ENCODE assay signal across 10 mouse cellular contexts in the genomic region with DNA sequence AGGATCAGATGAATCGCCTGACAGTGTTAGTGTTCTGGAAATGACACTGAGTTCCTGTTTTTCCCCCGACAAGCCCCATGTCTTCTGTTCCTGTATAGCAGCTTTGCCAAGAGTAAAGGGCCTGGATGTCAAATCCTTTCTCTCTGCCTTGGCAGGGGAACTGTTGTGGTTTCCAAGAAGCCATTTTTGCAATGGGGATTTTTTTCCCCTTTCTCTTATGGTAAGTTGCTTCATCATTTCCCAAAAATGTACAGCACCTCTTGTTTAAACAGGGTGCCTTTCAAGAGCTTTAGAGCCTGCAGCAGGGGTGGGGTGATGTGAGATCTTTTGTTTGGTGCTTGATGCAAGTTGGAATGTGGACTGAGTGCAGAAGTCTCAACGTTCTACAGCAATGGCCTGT.
DNase-seq lines count a peak whose midpoint lies in the region; ATAC-seq lines count a peak whose summit lies in the region.
"Had no signal": no experiment of that assay in that cellular context is flagged by ENCODE, and none has a peak within 500 bp of the region (broad histone marks: within the 10 kb centered on the region; RNA-seq: fewer than 3 reads in every experiment).

No protein-coding gene starts in this region.

- no peak overlapping the region for H3K4me3 ChIP-seq in embryonic facial prominence, embryonic 15.5 days (replicated peaks)
- no peak overlapping the region for H3K4me3 ChIP-seq in lung, embryonic 16.5 days (ENCODE audit: low read length)

- no peaks in the 10 kb centered on the region for H3K36me3 ChIP-seq in embryonic facial prominence, embryonic 15.5 days
- no peaks in the 10 kb centered on the region for H3K36me3 ChIP-seq in lung, embryonic 16.5 days (ENCODE audit: control insufficient read depth, insufficient read depth, low read length)

- H3K27me3 ChIP-seq in embryonic facial prominence, embryonic 15.5 days: no peaks in the 10 kb centered on the region
- no peaks in the 10 kb centered on the region for H3K27me3 ChIP-seq in lung, embryonic 16.5 days (ENCODE audit: control insufficient read depth, insufficient read depth, low read depth, low read length)

- H3K27ac ChIP-seq in embryonic facial prominence, embryonic 15.5 days (replicated peaks): peak overlapping the region; percentile 44; the same call in 1 of the 2 replicates
- H3K27ac ChIP-seq in lung, embryonic 16.5 days (ENCODE audit: low read length): peak overlapping the region; percentile 97

- no peak overlapping the region for H3K4me2 ChIP-seq in embryonic facial prominence, embryonic 15.5 days (replicated peaks)
- peak overlapping the region; percentile 34 for H3K4me2 ChIP-seq in lung, embryonic 16.5 days (ENCODE audit: low read depth, low read length)

- DNase-seq in heart, adult 18-20 months: peak; percentile 57 to 79
- no peak for DNase-seq in heart, postnatal 4 days
- DNase-seq in 416B (ENCODE audit: low read depth): peak; percentile 48
- DNase-seq in thymus, postnatal 14 days: no peak
- DNase-seq in adrenal gland, adult 18-20 months (ENCODE audit: low spot score in 2 of 2): no peak
- DNase-seq in embryo, embryonic 11 days: no peak
- DNase-seq: cerebellum, adult 11-12 months; thymus, adult 18-20 months had no signal

- no peak overlapping the region for H3K9ac ChIP-seq in embryonic facial prominence, embryonic 15.5 days
- H3K9ac ChIP-seq in lung, embryonic 16.5 days (ENCODE audit: low read length): 0 out of 2 replicates have a peak overlapping the region, but pooled peaks have one; percentile 11

- H3K9me3 ChIP-seq in embryonic facial prominence, embryonic 15.5 days (replicated peaks): no peaks in the 10 kb centered on the region
- H3K9me3 ChIP-seq in lung, embryonic 16.5 days (ENCODE audit: control insufficient read depth, low read length): no peaks in the 10 kb centered on the region

- 45% methylated on average over 3 of the region's 3 CpGs for WGBS in embryonic facial prominence, embryonic 15.5 days
- 14% methylated on average over 3 of the region's 3 CpGs for WGBS in lung, embryonic 16.5 days

- ATAC-seq in embryonic facial prominence, embryonic 15.5 days (ENCODE audit: insufficient number of reproducible peaks, low FRiP score, low TSS enrichment, low read depth): no peak
- ATAC-seq in lung, embryonic 16.5 days (ENCODE audit: low read depth): peak; percentile 94

- 0 out of 2 replicates have a peak, but pooled peaks cover 6% of the 10 kb centered on the region for H3K4me1 ChIP-seq in embryonic facial prominence, embryonic 15.5 days
- H3K4me1 ChIP-seq in lung, embryonic 16.5 days (replicated peaks; ENCODE audit: control insufficient read depth, insufficient read depth, low read length): peaks cover 35% of the 10 kb centered on the region

Comparison
In these comparisons a context has a peak if more than half of its experiments do, and no peak if none do; other contexts are left out.
1. DNase-seq: peak in heart, adult 18-20 months (2 of 2) and 416B (single experiment); none in heart, postnatal 4 days (single experiment), thymus, postnatal 14 days (single experiment), adrenal gland, adult 18-20 months (0 of 2) and embryo, embryonic 11 days (single experiment).